Mouse (Mus musculus): ENCODE measurements around the gene Pole. TPM values are rescaled to one million over a fixed set of nuclear protein-coding genes. Genes with fewer than 3 reads are reported as not detected.

The Pole gene
- total RNA-seq (2021) = 1 to 10 TPM; 7.4 to 9.1 TPM

- intact Hi-C loops (cut with DNase I) = no loop called here
- peak; percentile 94 to 96 for DNase-seq
These were observed at the start of gene Pole, which contains the start of gene Pxmp2 for GRCm38 (mm10) chr5:110285770-110286445. Pole (plus strand) TSS chr5:110286306. Pxmp2 (minus strand) TSS chr5:110286186.

GRCm38 (mm10) chr5:110244091-110244490 is 42.0 kb upstream of the Pole start:
- intact Hi-C loops (cut with DNase I) = no loop called here
- no peak for DNase-seq

- intact Hi-C loops (cut with DNase I) = loop anchor here (5.0 kb wide), 1 partner anchor 90 kb away; the partner anchor contains the start of gene Golga3
- DNase-seq = no peak
These were observed 19.2 kb upstream of the Pole start for GRCm38 (mm10) chr5:110266941-110267340.

- intact Hi-C loops (cut with DNase I) = loop anchor here (5.0 kb wide), 1 partner anchor 92 kb away; the partner anchor contains the start of gene Golga3
- peak; percentile 92 to 96 for DNase-seq
These were observed 16.7 kb upstream of the Pole start, which contains the start of gene Pgam5 for GRCm38 (mm10) chr5:110269141-110270101. Pgam5 (minus strand) TSS chr5:110269913.

- intact Hi-C loops (cut with DNase I) = no loop called here
- peak in 1 of 2 experiments; percentile 17 for DNase-seq
These were observed 15.9 kb upstream of the Pole start for GRCm38 (mm10) chr5:110270242-110270641.

- intact Hi-C loops (cut with DNase I) = no loop called here
- DNase-seq = no peak
These were observed 12.0 kb upstream of the Pole start for GRCm38 (mm10) chr5:110274147-110274546.

- intact Hi-C loops (cut with DNase I) = no loop called here
- no peak for DNase-seq
These were observed 11.3 kb upstream of the Pole start for GRCm38 (mm10) chr5:110274846-110275245.

- DNase-seq = no peak
- intact Hi-C loops (cut with DNase I) = no loop called here
These were observed 9.7 kb upstream of the Pole start for GRCm38 (mm10) chr5:110276391-110276790.

- DNase-seq = no peak
- intact Hi-C loops (cut with DNase I) = no loop called here
These were observed 9.2 kb upstream of the Pole start for GRCm38 (mm10) chr5:110276910-110277309.

GRCm38 (mm10) chr5:110281984-110282383 is 4.1 kb upstream of the Pole start:
- DNase-seq = no peak
- intact Hi-C loops (cut with DNase I) = no loop called here

GRCm38 (mm10) chr5:110284536-110284935 is 1.6 kb upstream of the Pole start:
- intact Hi-C loops (cut with DNase I) = no loop called here
- DNase-seq = peak; percentile 44 to 76

GRCm38 (mm10) chr5:110285156-110285555 is 950 bp upstream of the Pole start:
- intact Hi-C loops (cut with DNase I) = no loop called here
- DNase-seq = peak; percentile 10 to 16

- no peak for DNase-seq
- intact Hi-C loops (cut with DNase I) = no loop called here
These were observed 459 bp downstream of the Pole start for GRCm38 (mm10) chr5:110286446-110287083.

GRCm38 (mm10) chr5:110287084-110287475 is 974 bp downstream of the Pole start:
- no peak for DNase-seq
- intact Hi-C loops (cut with DNase I) = no loop called here

- intact Hi-C loops (cut with DNase I) = no loop called here
- DNase-seq = no peak
These were observed 5.5 kb downstream of the Pole start for GRCm38 (mm10) chr5:110291649-110292048.

GRCm38 (mm10) chr5:110296637-110297036 is 10.5 kb downstream of the Pole start:
- intact Hi-C loops (cut with DNase I) = no loop called here
- DNase-seq = no peak

GRCm38 (mm10) chr5:110300591-110300990 is 14.5 kb downstream of the Pole start:
- intact Hi-C loops (cut with DNase I) = no loop called here

GRCm38 (mm10) chr5:110308861-110309260 is 22.8 kb downstream of the Pole start:
- no peak for DNase-seq
- intact Hi-C loops (cut with DNase I) = no loop called here

More at GRCm38 (mm10) chr5:110300591-110300990, 14.5 kb downstream of the Pole start:
- DNase-seq = no peak

GRCm38 (mm10) chr5:110313127-110313526 is 27.0 kb downstream of the Pole start:
- no peak for DNase-seq
- intact Hi-C loops (cut with DNase I) = no loop called here

- DNase-seq = no peak
- intact Hi-C loops (cut with DNase I) = no loop called here
These were observed 44.4 kb downstream of the Pole start for GRCm38 (mm10) chr5:110330508-110330907.

- intact Hi-C loops (cut with DNase I) = no loop called here
- peak; percentile 18 to 33 for DNase-seq
These were observed 52.7 kb downstream of the Pole start for GRCm38 (mm10) chr5:110338792-110339191.
